Mouse (Mus musculus) lung, adult 18-20 months (tissue): Measurements from ENCODE around the gene C2cd5.

Experiments used
- DNase-seq, 2 experiments: peaks; one replicate each; pipeline ENCODE4 v3.0.0; 2022; ENCODE audit warnings: mixed read lengths in 2 of 2

The C2cd5 gene

DNA sequence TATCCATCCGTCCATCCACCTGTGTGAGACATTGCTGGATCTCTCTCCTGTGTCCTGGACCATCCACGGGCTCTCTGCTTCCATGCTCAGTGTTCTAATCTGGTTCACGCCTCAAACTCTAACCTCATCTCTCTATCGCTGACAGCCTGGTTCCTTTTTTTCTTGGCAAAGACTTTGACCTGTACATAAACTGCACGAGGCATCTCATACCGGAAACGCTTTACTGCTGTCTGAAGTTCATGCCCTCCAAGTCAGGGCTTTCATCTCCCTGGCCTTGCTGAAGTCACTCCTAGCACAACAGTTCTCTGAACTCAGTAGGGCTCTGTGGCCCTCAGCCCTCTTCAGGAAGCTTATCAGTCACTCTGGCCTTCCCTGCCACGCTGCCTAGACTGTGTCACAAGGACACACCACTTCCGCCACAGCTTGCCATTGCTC lies 15.1 kb upstream of the C2cd5 start:
- peak in 1 of 2 experiments; percentile 17 for DNase-seq

- peak; percentile 40 to 41 for DNase-seq
These were observed 14.6 kb upstream of the C2cd5 start for GRCm38 (mm10) chr6:143114556-143114955.

DNA sequence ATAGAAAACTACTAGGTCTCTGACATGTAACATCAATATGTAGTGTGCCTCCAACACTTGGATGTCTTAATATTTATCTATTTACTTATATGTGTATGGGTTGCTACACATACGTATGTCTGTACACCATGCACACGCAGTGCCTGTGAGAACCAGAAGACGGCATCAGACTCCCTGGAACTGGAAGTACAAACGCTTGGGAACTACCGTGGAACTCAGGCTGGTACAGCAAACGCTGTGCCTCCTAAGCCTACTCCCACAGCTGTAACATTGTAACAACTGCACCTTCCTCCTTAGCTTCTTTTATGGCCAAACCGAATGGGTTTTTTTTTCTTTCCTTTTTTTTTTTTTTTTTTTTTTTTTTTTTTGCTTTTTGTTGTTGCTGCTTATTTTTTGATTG lies 10.4 kb upstream of the C2cd5 start:
- DNase-seq = no peak

GRCm38 (mm10) chr6:143109622-143110218 lies 9.8 kb upstream of the C2cd5 start:
- no peak for DNase-seq

GRCm38 (mm10) chr6:143108031-143108430 lies 8.1 kb upstream of the C2cd5 start:
- no peak for DNase-seq

DNA sequence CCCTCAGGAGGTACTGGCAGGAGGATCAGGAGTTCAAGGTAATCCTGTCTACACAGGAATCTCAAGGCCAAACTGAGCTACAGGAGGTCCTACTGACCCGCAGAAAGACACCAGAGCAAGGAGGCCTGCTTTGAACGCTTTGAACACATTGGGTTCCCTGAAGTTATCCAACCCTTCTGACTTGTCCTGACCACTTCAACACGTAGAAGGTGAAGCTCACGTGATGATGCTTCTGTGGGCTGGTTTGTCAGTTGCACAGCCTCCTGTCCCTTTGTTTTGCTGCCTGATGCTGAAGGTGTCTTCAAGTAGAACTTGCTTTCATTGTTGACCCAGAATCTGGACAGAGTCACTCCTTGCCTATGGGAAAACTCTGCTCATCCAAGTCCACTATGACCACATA lies 7.7 kb upstream of the C2cd5 start:
- DNase-seq = no peak

DNA sequence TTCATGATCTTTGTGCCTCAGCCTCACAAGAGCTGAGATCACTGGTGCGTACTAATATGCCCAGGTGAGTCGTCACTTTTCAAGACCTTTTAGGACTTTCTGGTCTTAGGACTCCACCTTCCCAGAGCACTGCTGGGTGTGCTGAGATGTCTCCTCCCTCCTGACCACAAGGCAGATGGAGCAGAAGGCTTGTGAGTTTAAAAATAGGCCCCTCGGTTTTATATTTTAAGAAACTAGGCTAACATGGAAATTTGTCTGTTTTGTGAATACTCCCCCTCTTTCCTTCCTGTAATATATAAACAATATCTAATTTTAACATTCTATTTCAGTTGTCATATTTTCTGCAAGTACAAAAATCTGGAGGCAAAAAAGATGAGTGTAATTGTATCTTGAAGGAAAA lies 5.8 kb upstream of the C2cd5 start:
- DNase-seq = no peak

DNA sequence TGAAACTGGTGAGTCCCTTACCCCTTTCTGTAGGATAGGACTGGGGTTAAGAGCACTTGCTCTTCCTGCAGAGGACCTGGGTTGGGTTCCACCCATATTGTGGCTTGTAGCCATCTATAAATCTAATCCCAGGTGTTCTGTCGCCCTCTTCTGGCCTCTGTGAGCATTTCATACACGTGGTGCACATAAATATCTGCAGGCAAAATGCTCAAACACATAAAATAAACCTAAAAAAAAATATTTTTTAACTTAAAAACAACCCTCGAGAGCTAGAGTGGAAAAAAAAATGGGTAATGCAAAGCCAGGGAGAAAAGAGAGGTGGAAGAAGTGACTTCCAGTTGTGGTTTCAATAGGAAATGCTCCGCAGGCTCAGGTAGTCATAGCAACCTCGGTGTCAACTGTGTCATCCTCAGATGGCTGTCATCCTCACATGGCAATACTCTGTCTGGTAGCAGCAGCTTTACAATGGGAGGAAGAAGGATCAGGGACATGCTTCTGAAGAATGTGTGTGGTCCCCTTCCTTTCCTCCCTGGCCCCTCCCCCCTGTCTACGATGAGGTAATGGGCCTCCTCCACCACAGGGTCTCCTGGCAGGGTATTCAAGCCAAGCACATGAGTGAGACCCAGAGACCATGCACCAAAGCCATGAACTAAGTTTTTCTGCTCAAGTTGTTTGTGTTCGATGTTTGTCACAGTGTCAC lies 4.2 kb upstream of the C2cd5 start:
- DNase-seq = no peak

DNA sequence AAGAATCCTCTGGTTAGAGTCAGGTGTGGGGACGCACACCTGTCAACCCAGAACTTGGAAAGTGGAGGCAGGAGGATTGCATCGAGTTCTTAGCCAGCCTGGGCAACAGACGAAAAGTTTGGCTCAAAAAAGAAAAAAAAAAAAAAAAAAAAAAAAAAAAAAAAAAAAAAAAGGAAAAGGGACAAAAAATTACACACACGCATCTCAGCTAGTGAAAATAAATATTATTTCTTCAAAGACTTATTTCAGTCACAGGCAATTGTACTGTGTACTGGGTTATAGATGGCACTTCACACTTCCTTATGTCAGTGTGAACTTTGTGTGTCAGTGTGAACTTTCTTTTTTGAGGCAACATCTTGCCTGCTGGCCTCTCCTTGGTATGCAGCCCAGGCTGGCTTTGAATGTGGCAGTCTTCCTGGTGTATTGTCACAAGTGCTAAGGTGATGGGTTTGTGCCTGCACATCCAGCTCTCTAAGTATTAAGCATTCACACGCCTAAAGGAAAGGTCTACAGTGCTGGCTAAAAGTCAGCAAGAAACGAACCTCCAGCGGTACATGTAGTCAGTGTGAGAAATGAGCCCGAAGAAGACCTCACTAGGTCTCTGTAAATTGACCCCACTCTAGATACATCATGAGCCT lies 656 bp upstream of the C2cd5 start:
- DNase-seq = no peak

DNA sequence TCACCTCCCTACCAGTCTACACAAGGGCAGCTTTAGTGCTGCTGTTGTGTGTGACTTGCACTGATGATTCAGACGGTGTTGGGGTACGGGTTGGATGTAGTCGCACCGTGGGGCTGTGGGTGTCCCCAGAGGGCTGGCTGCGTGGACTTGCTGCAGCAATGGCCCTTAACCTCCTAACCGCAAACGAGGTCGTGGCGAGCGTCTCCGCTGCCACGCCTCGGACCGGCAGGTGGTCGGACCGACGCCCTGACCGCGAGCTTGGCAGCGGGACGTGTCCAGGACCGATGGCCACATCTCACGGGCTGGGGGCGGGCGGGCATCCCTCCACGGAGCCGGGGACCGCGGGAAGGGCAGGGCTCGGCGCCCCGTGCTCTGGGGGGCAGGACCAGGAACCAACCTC lies 660 bp downstream of the C2cd5 start:
- DNase-seq = peak; percentile 30 to 44

DNA sequence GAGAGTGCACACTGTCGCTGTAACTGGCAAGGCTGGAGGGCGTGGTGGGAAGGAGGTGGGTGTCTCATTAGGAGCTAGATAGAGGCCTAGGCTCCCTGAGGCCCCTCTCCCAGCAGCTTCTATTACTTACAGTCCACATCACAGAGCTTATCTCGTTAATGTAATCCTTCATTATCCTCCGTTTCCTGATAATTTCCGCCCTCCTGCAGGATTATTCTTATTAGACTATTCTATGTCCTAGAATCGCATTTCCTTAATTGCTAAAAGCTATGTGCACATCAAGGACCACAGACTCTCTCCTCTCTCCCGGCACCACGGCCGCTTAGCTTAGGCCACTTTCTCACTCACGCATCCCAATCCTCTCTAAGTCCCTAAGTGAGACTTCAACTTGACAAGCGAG lies 4.8 kb downstream of the C2cd5 start:
- no peak for DNase-seq

GRCm38 (mm10) chr6:143092856-143093255 lies 7.1 kb downstream of the C2cd5 start:
- no peak for DNase-seq

DNA sequence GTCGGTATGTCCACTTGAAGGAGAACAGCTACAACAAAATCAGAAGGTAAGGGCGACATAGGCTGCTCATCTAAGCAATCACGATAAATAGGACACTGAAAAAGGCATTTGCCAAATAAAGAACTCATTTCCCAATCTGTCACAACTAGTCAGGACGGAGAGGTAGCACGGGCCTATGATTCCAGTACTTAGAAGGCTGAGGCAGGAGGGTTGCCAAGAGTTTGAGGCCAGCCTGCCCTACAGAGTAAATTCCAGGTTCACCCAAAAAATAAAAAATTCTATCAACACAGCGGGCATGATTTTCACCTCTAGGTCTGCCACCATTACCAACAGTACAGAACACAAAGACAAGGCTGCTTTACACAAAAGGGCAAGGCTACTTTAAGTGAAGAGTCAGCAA lies 8.9 kb downstream of the C2cd5 start:
- no peak for DNase-seq

- DNase-seq = no peak
These were observed 12.6 kb downstream of the C2cd5 start for GRCm38 (mm10) chr6:143087332-143087731.

DNA sequence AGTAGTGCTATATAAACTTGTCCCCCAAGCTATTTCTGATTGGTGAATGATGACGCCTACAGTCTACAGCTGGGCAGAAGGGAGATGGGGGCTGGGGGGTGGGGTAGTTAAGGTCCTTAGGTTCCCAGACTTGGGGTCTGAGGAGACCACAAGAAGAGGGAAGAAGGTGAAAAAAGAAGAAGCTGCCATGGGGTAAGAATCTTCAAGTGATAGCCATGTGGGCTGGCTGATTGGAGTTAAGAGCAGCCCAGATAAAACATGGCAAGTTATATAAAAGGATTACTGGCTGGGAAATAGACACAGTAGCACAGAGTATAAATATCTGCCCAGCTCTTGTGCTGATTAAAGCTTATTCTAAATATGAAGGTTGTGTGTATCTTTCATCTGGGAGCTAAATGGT lies 14.0 kb downstream of the C2cd5 start:
- DNase-seq = no peak

DNA sequence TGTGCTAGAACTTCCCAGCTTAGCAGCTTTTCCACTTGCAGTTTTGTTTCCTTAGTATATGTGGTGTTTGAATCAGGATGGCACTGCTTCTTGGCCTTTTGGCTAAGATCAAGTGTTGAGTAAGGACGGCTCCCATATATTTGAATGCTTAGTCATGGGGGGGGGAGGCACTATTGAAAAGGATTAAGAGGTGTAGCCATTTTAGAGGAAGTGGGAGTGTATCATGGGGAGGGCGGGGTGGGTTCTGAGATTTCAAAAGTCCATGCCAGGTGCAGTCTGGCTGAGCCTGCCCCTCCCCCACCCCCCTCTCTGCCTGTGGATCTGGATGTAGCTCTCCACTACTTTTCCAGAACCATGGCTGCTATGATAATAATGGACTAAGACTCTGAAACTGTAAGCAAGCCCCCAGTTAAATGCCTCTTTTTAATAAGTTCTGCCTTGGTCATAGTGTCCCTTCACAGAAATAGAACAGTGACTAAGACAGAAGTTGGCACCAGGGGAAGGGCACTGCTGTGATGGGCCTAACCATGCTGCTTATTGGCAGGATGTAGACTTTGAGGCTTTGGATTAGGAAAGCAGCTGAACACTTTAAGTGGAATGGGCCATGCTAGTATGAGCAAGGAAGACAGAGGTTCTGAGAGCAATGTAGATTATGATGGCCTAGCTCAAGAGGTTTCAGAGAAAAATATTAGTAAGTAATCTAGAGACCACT lies 15.5 kb downstream of the C2cd5 start:
- DNase-seq = no peak

DNA sequence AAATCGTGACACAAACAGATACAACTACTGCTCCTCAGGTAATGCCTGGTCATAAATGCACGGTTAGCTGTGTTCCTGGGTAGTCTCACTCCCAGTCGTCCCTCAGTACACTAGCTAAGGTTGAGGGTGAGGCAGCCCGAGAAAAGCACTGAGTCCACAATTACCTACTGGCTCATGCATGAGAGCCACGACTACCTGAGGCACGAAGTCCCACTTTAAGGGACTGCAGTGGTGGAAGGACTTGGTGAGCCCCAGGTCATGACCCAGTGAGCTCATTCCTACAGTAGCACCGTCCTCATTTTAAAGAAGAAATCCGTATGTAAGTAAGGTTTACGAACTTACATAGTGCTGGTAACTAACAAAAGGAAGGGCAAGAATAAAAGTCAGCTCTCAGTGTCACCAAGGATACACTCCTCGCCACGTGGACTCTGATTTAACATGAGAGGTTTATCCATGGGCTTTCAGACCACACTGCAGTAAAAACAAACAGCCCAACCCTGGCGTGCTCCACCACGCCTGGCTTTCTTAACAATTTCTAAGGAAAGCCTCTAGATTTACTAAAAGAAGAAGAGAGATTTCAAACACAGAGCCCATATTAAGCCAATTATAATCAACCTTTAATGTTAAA lies 18.3 kb downstream of the C2cd5 start:
- DNase-seq = no peak

DNA sequence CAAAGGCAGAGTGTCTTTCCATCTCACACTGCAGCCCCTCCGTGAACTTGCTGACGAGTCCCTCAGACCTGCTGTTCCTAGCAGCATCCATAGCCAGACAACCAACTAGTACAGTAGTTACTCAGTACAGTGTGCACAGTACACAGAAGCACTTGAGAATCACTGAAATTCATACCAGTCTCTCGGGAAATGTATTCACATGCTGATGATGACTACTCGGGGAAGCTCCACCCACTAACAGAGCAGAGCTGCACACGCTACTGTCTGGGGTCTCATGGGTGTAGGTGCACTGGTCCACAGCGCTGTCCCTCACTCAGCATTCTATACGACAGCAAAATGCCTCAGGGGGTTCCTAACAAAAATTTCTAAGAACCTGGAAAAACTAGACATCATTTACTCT lies 19.2 kb downstream of the C2cd5 start:
- no peak for DNase-seq

GRCm38 (mm10) chr6:143079126-143079525 lies 20.8 kb downstream of the C2cd5 start:
- DNase-seq = no peak

- no peak for DNase-seq
These were observed 23.5 kb downstream of the C2cd5 start for GRCm38 (mm10) chr6:143076461-143076860.

DNA sequence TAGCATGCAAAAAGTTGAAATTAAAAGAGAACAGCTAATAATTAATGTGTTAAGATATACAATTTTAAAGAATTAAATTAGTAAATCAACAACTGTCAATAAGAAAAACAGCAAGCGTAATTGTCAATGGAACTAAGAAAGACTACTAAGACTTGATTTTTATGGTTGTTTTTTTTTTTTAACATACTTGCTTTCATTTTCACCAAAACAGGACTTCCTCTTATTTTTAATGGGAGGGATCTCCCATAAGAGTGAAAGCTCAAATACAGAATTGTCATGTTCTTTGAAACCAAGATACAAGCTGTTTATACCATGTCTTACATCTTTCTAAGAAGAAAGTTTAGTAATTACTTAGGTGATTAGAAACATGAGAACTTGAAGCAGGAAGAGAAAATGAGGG lies 26.0 kb downstream of the C2cd5 start:
- DNase-seq = no peak

DNA sequence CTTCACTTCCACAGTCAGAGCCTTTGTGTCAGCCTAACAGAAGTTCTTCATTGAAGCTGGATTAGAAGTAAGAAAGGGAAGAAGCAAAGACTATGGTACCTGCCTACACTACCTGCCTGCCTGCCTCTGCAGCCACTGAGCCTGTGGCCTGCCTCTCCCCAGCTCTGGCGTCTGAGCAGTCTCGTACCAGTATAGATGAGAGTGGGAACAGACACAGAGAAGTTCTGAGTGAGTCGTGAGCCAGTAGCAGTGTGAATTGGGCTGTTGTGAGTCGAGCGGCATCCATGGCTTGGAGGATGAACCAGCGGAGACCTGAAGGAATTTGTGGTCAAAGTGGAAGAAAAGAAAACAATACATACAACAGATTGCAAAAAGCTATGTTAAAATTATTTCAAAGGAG lies 26.5 kb downstream of the C2cd5 start:
- DNase-seq = no peak

DNA sequence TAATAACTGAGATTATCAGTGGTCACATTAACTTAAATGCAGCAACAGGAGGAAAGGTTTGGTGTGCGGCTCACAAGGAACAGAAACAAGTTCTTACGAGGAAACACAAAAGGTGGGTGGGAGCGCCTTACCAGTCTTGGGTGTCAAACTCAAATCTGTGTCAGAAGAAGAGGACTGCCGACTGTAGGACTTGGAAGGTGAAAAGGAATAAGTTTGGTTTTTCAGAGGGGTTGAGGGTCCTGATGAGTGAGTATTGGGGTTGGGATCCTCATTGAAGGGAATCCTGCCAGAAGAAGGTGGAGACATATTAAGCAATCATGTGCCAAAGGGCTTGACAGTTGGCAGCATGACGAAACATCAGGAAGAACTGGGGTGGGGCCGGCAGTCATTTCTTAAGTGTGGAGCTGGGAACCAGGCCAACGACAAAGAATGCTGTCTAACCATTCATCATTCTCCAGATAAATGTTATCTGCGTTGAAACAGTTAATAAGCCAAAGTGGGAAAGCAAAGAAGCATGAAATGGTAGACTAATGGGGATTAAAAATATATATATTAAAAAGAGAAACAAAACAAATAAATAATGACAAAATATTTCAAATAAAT lies 27.4 kb downstream of the C2cd5 start:
- DNase-seq = peak; percentile 72 to 77
